Mouse (Mus musculus) limb, embryonic 13.5 days (tissue): ENCODE results near the gene Zbtb16. TPM values are rescaled to one million over a fixed set of nuclear protein-coding genes. Genes with fewer than 3 reads are reported as not detected.

Source experiments
- ATAC-seq: fragments of 200-750 bp; cut with Nextera tagmentation; 2 replicates; pipeline ENCODE4 v1.8.0; 2017; ENCODE audit warnings: low read depth, moderate number of reproducible peaks, moderate TSS enrichment; ENCODE audit not compliant: low FRiP score
- H3K27ac ChIP-seq: fragments of 300-500 bp; sonication (generic); 2 replicates; pipeline ENCODE4 v1.5.1; 2015; ENCODE audit warnings: inconsistent platforms, mild to moderate bottlenecking, moderate library complexity
- H3K27me3 ChIP-seq: fragments of 300-500 bp; sonication (generic); 2 replicates; pipeline ENCODE4 v1.6.1; 2015; ENCODE audit warnings: mild to moderate bottlenecking, inconsistent platforms
- H3K36me3 ChIP-seq: fragments of 300-500 bp; sonication (generic); 2 replicates; pipeline ENCODE4 v1.6.1; 2015; ENCODE audit warnings: inconsistent platforms, mild to moderate bottlenecking, moderate library complexity
- H3K4me1 ChIP-seq: fragments of 300-500 bp; sonication (generic); 2 replicates; pipeline ENCODE4 v1.6.1; 2015; ENCODE audit warnings: inconsistent platforms
- H3K4me2 ChIP-seq: fragments of 300-500 bp; sonication (generic); replicated peaks from 2 replicates; pipeline ENCODE4 v1.6.1; 2015; ENCODE audit warnings: inconsistent platforms, mild to moderate bottlenecking, moderate library complexity
- H3K4me3 ChIP-seq: fragments of 300-500 bp; sonication (generic); 2 replicates; pipeline ENCODE4 v1.5.1; 2015; ENCODE audit warnings: moderate library complexity, mild to moderate bottlenecking, inconsistent platforms
- H3K9ac ChIP-seq: fragments of 300-500 bp; sonication (generic); 2 replicates; pipeline ENCODE4 v1.6.1; 2015; ENCODE audit warnings: mild to moderate bottlenecking, inconsistent platforms
- H3K9me3 ChIP-seq: fragments of 300-500 bp; sonication (generic); 2 replicates; pipeline ENCODE4 v1.6.1; 2016; ENCODE audit warnings: inconsistent platforms
- WGBS: fragments of 180-500 bp; shearing (Covaris S2); methylation state at CpG from one replicate; pipeline ENCODE4 v1.1.7; 2015; 5-methylcytosine and 5-hydroxymethylcytosine counted together
- polyA plus RNA-seq: library from polyadenylated mRNA; unstranded; fragments of >200 nt; fragmentation: Nextera tagmentation; extraction: Ambion mirVana; gene quantifications from 2 replicates; pipeline ENCODE4 v1.2.1, GENCODE M21; 2015

Zbtb16 gene
- polyA plus RNA-seq, 1 experiment from 2014 or later = 1.1 TPM

DNA sequence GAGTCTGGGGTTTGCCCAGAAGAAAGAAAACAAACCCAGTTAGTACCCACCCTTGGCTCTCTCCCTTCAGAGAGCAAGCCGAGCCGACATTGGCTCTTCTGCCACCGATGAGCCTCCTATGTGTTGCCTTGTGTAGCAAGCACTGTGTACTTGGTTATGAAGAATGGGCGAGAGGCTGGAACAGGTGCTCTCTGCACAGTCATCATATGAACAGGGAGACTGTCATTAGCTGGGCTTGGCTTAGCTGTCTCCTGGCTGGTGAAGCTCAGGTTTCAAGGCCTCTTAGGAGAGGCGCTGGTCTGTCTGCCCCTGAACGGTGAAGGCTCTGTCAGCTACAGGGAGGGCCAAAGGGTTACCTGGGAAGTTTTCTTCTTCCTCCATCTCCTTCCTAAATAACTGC is 62.9 kb downstream of the Zbtb16 start:
- H3K4me3 ChIP-seq = no peak overlapping the region
- no peaks in the 10 kb centered on the region for H3K4me1 ChIP-seq
- 72% methylated on average over 6 of the region's 6 CpGs for WGBS
- no peak overlapping the region for H3K27ac ChIP-seq
- H3K9me3 ChIP-seq = no peaks in the 10 kb centered on the region
- no peak for ATAC-seq
- H3K4me2 ChIP-seq = no peak overlapping the region
- H3K27me3 ChIP-seq = peaks cover 50% of the 10 kb centered on the region
- H3K36me3 ChIP-seq = no peaks in the 10 kb centered on the region
- no peak overlapping the region for H3K9ac ChIP-seq

DNA sequence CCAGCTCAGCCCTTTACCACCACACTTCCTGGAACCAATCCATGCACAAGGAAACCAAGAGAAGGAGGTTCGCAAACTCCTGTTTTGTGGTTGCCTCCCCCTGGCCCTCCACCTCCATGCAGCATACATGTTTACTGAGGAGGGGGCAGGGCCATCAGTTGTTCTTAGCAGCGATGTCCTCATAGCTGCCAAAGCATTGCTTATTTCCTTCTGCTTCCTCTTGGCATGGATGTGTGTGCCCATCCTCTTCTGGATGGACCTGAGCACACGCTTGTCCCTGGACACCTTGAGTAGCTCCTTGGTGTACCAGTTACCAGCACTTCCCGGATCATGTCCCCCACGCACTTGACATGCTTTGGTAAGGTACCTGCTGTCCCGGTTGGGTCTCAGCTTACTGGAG is 64.5 kb downstream of the Zbtb16 start:
- no peaks in the 10 kb centered on the region for H3K4me1 ChIP-seq
- no peak overlapping the region for H3K9ac ChIP-seq
- H3K4me3 ChIP-seq = no peak overlapping the region
- peaks cover 47% of the 10 kb centered on the region for H3K27me3 ChIP-seq
- no peaks in the 10 kb centered on the region for H3K36me3 ChIP-seq
- no peaks in the 10 kb centered on the region for H3K9me3 ChIP-seq
- no peak overlapping the region for H3K27ac ChIP-seq
- WGBS = 88% methylated on average over 6 of the region's 6 CpGs
- ATAC-seq = no peak
- no peak overlapping the region for H3K4me2 ChIP-seq

DNA sequence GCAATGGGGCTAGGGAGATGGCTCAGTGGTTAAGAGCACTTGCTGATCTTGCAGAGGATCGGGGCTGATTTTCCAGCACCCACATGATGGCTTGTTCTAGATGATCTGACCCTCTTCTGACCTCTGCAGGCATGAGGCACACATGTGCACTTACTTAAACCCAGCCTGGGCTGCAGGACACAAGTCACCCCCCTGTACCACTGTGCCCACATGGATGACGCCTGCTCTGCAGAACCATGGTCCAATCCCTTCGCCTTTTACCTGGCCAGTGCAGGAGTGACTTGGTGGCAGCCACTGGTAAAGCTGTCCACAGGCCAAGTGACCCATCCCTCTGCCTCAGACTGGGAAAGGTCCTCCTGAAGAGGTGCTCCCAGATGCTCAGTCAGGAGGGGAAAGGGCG is 67.1 kb downstream of the Zbtb16 start:
- no peak overlapping the region for H3K9ac ChIP-seq
- H3K4me2 ChIP-seq = no peak overlapping the region
- peaks cover 14% of the 10 kb centered on the region for H3K4me1 ChIP-seq
- 74% methylated on average over 4 of the region's 4 CpGs for WGBS
- no peak overlapping the region for H3K27ac ChIP-seq
- no peak for ATAC-seq
- H3K36me3 ChIP-seq = no peaks in the 10 kb centered on the region
- H3K9me3 ChIP-seq = no peaks in the 10 kb centered on the region
- no peak overlapping the region for H3K4me3 ChIP-seq
- peaks cover 43% of the 10 kb centered on the region for H3K27me3 ChIP-seq

GRCm38 (mm10) chr9:48767666-48768432 is 68.2 kb downstream of the Zbtb16 start:
- Histone ChIP-seq H3K4me1 (peaks cover 16% of the 10 kb centered on the region), H3K9ac (no peak overlapping the region), H3K27me3 (peaks cover 45% of the 10 kb centered on the region), H3K27ac (no peak overlapping the region), H3K36me3 (no peaks in the 10 kb centered on the region), H3K9me3 (no peaks in the 10 kb centered on the region), H3K4me3 (no peak overlapping the region), H3K4me2 (no peak overlapping the region)
- 90% methylated on average over 20 of the region's 20 CpGs for WGBS
- no peak for ATAC-seq

DNA sequence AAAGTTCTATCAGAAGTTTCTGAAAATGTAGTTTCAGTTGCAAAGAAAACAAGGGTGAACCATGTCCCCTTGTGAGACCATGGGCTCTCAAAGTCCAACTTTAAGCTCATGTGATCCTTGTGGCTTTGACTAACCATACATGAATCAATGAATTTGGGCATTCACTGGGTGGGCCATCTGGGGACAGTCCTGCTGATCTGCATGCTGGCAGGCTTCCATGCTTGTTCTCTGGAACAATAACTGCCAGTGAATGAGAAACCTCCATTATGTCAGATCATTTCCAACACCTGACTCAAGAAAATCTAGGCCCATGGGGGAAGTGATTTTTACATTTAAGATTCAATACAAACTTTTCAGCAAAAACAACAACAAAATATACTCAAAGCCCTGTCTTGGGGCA is 70.1 kb downstream of the Zbtb16 start:
- Histone ChIP-seq H3K27ac (no peak overlapping the region), H3K4me3 (no peak overlapping the region), H3K9me3 (no peaks in the 10 kb centered on the region), H3K27me3 (peaks cover 42% of the 10 kb centered on the region), H3K9ac (no peak overlapping the region), H3K4me1 (peaks cover 27% of the 10 kb centered on the region), H3K36me3 (no peaks in the 10 kb centered on the region), H3K4me2 (no peak overlapping the region)
- no peak for ATAC-seq

DNA sequence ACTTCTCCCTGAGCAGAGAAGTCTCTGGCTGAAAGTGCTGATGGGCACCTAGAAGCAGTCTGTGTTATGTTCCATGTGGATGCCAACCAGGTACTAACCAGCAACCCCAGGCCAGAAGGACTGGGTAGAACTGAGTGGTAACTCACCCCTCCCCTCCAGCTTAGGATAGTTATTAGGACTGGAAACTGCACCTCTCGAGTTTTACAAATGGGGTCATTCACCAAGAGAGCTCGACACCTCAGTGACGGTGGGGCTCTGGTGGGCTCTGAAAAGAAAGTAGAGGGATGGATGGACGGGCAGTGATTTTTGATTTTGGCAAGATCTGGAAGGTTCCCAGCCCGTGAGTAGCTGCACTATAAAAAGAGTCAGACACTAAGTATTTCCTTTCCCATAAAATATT is 71.7 kb downstream of the Zbtb16 start:
- Histone ChIP-seq H3K27me3 (peaks cover 39% of the 10 kb centered on the region), H3K4me1 (peaks cover 43% of the 10 kb centered on the region), H3K4me3 (no peak overlapping the region), H3K4me2 (no peak overlapping the region), H3K36me3 (no peaks in the 10 kb centered on the region), H3K27ac (no peak overlapping the region), H3K9ac (no peak overlapping the region), H3K9me3 (no peaks in the 10 kb centered on the region)
- WGBS = 39% methylated on average over 5 of the region's 5 CpGs
- no peak for ATAC-seq

DNA sequence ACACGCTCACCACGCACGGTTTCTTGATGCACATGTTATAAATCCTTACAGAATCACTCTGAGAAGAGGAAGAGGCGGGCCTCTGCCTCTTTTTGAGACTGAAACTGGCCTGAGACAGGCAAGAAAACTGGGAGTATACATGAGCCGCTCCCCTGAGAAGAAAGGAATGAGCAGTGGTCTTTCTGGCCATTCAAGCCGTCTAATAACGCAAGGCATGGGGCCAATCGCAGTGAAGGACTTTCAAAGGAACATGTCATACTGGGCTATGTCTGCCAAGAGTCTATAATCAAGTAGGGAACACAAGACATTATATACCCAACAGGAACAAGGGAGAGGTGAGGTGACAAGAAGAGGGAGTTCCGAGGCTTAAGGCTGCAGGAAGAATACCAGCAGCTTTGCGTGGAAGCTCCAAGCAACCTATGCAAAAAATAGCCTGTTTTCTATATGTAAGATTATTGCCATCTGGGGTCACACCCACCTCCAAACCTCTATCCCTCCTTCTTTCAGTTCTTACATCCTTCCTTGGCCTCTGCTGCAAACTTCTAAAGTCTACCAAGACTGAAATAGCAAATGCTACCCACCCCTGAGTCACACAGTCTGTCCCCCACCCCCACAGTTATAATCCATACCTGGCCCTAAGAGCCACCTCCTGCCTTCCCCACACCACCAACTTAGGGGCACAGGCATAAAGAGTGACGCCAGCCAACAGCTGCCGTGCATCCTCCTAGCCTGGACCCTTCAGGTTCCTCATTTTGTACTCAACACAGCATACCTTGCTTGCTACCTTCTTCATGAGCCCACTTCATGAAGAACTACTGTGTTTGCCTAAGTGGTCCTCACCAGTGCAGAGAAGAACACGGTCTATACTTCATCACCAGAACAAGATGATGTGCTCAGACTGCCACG is 74.0 kb downstream of the Zbtb16 start:
- Histone ChIP-seq H3K27me3 (peaks cover 39% of the 10 kb centered on the region), H3K9me3 (no peaks in the 10 kb centered on the region), H3K36me3 (no peaks in the 10 kb centered on the region), H3K4me2 (no peak overlapping the region), H3K9ac (no peak overlapping the region), H3K4me3 (no peak overlapping the region), H3K27ac (no peak overlapping the region; the same call in 1 of the 2 replicates), H3K4me1 (peaks cover 64% of the 10 kb centered on the region)
- ATAC-seq = no peak
- WGBS = 80% methylated on average over 14 of the region's 14 CpGs

DNA sequence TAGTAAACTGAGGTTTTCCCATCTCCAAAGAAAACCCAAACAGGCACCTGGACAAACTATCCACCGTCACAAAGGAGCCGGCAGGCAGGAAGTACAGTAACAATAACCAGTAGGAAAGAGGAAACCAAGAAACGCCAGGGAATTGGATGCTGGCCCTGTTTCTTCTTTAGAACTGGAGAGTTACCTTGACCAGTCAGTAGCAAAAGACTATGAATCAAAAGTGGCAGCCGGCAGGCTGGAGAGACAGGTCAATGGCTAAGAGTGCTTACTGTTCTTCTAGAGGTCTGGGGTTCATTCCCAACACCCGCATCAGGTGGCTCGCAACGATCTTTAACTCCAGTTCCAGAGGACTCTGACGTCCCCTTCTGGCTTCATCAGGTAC is 74.9 kb downstream of the Zbtb16 start:
- Histone ChIP-seq H3K27me3 (peaks cover 34% of the 10 kb centered on the region), H3K4me1 (peaks cover 72% of the 10 kb centered on the region), H3K4me3 (no peak overlapping the region), H3K9me3 (no peaks in the 10 kb centered on the region), H3K36me3 (no peaks in the 10 kb centered on the region), H3K27ac (peak overlapping the region; percentile 33; the same call in 1 of the 2 replicates), H3K9ac (no peak overlapping the region), H3K4me2 (no peak overlapping the region; the same call in 1 of the 2 replicates)
- WGBS = 45% methylated on average over 8 of the region's 8 CpGs
- ATAC-seq = no peak

- 14% methylated on average over 13 of the region's 13 CpGs for WGBS
- no peak overlapping the region for H3K4me3 ChIP-seq
- H3K36me3 ChIP-seq = no peaks in the 10 kb centered on the region
- H3K4me1 ChIP-seq = peaks cover 78% of the 10 kb centered on the region
- peak overlapping the region; percentile 67; the same call in 1 of the 2 replicates for H3K27ac ChIP-seq
- peak overlapping the region; percentile 35 for H3K4me2 ChIP-seq
- ATAC-seq = peak; percentile 77
- H3K27me3 ChIP-seq = peaks cover 29% of the 10 kb centered on the region
- H3K9me3 ChIP-seq = no peaks in the 10 kb centered on the region
- no peak overlapping the region for H3K9ac ChIP-seq
These were observed 75.4 kb downstream of the Zbtb16 start for GRCm38 (mm10) chr9:48760449-48761174.

GRCm38 (mm10) chr9:48759098-48759497 is 76.9 kb downstream of the Zbtb16 start:
- no peak overlapping the region for H3K4me3 ChIP-seq
- peaks cover 34% of the 10 kb centered on the region for H3K27me3 ChIP-seq
- H3K4me2 ChIP-seq = no peak overlapping the region
- H3K36me3 ChIP-seq = no peaks in the 10 kb centered on the region
- ATAC-seq = no peak
- H3K4me1 ChIP-seq = peaks cover 70% of the 10 kb centered on the region
- WGBS = 87% methylated on average over 4 of the region's 4 CpGs
- H3K9me3 ChIP-seq = no peaks in the 10 kb centered on the region
- H3K9ac ChIP-seq = no peak overlapping the region
- no peak overlapping the region for H3K27ac ChIP-seq

GRCm38 (mm10) chr9:48757650-48758580 is 78.1 kb downstream of the Zbtb16 start:
- Histone ChIP-seq H3K4me1 (peaks cover 66% of the 10 kb centered on the region), H3K9me3 (no peaks in the 10 kb centered on the region), H3K4me2 (peak overlapping the region; percentile 27), H3K27ac (no peak overlapping the region), H3K36me3 (no peaks in the 10 kb centered on the region), H3K4me3 (no peak overlapping the region), H3K27me3 (peaks cover 39% of the 10 kb centered on the region), H3K9ac (no peak overlapping the region)
- 11% methylated on average over 13 of the region's 13 CpGs for WGBS
- ATAC-seq = no peak
